Mouse (Mus musculus): Measurements from ENCODE around the gene Cers2. TPM values are rescaled to one million over a fixed set of nuclear protein-coding genes. Genes with fewer than 3 reads are reported as not detected.

The Cers2 gene
- polyA plus RNA-seq, 1 experiment, result not detected

DNA sequence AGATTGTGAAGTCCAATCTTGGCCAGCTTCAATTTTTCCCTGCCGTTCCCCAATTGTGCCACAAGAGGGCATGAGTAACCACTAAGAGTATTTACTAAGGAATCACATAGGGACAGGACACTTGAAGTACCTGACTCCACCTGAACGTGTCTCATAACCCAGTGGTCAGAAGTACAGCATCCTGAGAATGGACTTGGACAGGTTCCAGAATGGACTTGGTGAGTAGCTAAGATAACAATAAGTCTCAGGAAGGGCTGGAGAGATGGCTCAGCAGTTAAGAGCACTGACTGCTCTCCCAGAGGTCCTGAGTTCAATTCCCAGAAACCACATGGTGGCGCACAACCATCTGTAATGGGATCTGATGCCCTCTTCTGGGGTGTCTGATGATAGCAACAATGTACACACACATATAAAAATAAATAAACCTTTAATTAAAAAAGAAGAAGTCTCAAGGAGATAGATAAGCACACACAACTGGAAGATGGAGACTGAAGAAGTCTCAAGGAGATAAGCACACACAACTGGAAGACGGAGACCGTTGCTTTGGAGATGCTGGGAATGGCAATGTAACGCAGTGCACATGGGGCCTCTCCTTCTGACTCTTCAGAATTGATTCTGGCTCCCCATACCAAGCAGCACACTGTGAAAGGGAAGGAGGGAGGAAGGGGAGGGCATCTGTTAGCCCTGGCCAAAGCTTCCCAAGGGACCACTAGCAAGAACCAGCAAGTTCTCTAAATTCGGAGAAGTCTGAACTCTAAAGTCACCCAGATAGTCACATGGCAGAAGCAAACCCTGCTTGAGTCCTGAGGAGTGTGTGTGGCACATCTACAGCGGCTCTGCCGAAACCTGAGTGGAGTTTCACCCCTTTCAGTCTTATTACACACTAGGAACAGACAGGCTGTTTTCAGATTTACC, 3.4 kb upstream of the Cers2 start:
- Histone ChIP-seq H3K4me3 (ENCODE audit: insufficient read depth, low read depth, low read length) (no peak overlapping the region), H3K4me1 (ENCODE audit: control insufficient read depth, insufficient read depth, low read length) (peaks cover 8% of the 10 kb centered on the region), H3K27ac (ENCODE audit: insufficient read depth, low read depth, low read length) (no peak overlapping the region)
- TF ChIP-seq POLR2A (IDR thresholded peaks at IDR 0.05; ENCODE audit: insufficient read depth, low read depth, low read length) (no peak), CTCF (IDR thresholded peaks at IDR 0.05; ENCODE audit: insufficient read depth, low read depth, low read length) (no peak)
- WGBS, result 67% methylated on average over 9 of the region's 9 CpGs

- no peak for TF ChIP-seq POLR2A (IDR thresholded peaks at IDR 0.05; ENCODE audit: insufficient read depth, low read depth, low read length)
- no peak for TF ChIP-seq CTCF (IDR thresholded peaks at IDR 0.05; ENCODE audit: insufficient read depth, low read depth, low read length)
- no peak overlapping the region for H3K27ac ChIP-seq (ENCODE audit: insufficient read depth, low read depth, low read length)
Observed at GRCm38 (mm10) chr3:95312623-95313022, 2.0 kb upstream of the Cers2 start.

GRCm38 (mm10) chr3:95313476-95313875, 1.1 kb upstream of the Cers2 start:
- TF ChIP-seq POLR2A (IDR thresholded peaks at IDR 0.05; ENCODE audit: insufficient read depth, low read depth, low read length) (no peak), CTCF (IDR thresholded peaks at IDR 0.05; ENCODE audit: insufficient read depth, low read depth, low read length) (no peak)
- Histone ChIP-seq H3K27ac (ENCODE audit: insufficient read depth, low read depth, low read length) (no peak overlapping the region), H3K4me3 (ENCODE audit: insufficient read depth, low read depth, low read length) (no peak overlapping the region), H3K4me1 (ENCODE audit: control insufficient read depth, insufficient read depth, low read length) (peaks cover 15% of the 10 kb centered on the region)
- 64% methylated on average over 7 of the region's 7 CpGs for WGBS

More at GRCm38 (mm10) chr3:95312623-95313022, 2.0 kb upstream of the Cers2 start:
- Histone ChIP-seq H3K4me1 (ENCODE audit: control insufficient read depth, insufficient read depth, low read length) (peaks cover 13% of the 10 kb centered on the region), H3K4me3 (ENCODE audit: insufficient read depth, low read depth, low read length) (no peak overlapping the region)
- 85% methylated on average over 6 of the region's 6 CpGs for WGBS

DNA sequence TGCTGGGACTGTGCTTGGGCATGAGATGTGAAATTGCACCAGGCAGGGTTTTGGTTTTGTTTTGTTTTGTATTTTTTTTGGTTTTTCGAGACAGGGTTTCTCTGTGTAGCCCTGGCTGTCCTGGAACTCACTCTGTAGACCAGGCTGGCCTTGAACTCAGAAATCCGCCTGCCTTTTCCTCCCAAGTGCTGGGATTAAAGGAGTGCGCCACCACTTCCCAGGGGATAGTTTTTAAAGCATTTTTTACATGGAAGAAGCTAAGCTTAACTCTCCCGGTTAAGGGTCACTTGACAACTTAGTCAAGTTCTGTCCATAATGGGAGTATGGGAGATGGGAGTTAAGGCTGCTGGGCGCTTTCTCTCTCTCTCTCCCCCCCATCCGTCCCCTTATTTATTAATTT, 516 bp upstream of the Cers2 start:
- Histone ChIP-seq H3K4me3 (ENCODE audit: insufficient read depth, low read depth, low read length) (no peak overlapping the region), H3K27ac (ENCODE audit: insufficient read depth, low read depth, low read length) (no peak overlapping the region), H3K4me1 (ENCODE audit: control insufficient read depth, insufficient read depth, low read length) (peaks cover 18% of the 10 kb centered on the region)
- 76% methylated on average over 6 of the region's 6 CpGs for WGBS
- TF ChIP-seq CTCF (IDR thresholded peaks at IDR 0.05; ENCODE audit: insufficient read depth, low read depth, low read length), result no peak
- no peak for TF ChIP-seq POLR2A (IDR thresholded peaks at IDR 0.05; ENCODE audit: insufficient read depth, low read depth, low read length)

DNA sequence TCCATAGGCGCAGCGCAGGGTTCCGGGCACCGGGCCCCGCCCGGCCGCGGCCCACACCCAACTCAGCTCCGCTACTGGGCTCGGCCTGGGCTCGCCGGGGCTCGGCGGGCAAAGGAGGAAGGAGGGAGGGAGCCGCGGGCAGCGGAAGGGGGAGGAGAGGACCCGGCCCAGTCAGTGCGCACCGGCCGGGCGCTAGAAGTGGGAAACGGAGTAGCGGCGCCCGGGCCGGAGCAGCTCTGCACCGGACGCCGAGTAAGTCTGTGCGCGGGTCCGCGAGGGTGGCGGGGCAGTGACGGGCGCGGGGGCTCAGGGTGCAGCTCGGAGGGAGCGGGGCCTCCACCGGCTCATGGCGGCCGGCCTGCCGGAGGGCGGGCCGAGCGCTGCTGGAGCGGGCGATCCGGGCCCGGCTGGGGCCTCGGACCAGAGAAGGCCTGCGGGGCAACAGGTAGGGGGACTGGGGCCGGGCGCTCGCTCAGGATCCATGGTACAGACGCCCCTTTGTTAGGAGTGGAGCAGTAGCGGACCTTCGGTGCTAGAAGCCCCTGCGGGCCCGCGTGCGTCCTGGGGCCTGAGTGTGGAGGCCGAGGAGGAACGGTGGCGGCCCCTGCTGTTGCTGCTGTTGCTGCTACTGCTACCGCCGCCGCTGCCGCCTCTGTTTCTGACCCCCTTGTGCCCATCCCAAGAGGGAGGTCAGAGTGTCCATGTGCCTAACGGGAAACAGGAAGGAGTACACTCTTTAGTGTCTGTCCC, 678 bp downstream of the Cers2 start:
- 1% methylated on average over 70 of the region's 71 CpGs for WGBS
- Histone ChIP-seq H3K27ac (ENCODE audit: insufficient read depth, low read depth, low read length) (peak overlapping the region; percentile 32), H3K4me3 (ENCODE audit: insufficient read depth, low read depth, low read length) (peak overlapping the region; percentile 84), H3K4me1 (ENCODE audit: control insufficient read depth, insufficient read depth, low read length) (peaks cover 18% of the 10 kb centered on the region)
- TF ChIP-seq POLR2A (IDR thresholded peaks at IDR 0.05; ENCODE audit: insufficient read depth, low read depth, low read length), result no peak; the same call in 1 of the 2 replicates
- peak; percentile 44; the same call in 1 of the 2 replicates for TF ChIP-seq CTCF (IDR thresholded peaks at IDR 0.05; ENCODE audit: insufficient read depth, low read depth, low read length)

DNA sequence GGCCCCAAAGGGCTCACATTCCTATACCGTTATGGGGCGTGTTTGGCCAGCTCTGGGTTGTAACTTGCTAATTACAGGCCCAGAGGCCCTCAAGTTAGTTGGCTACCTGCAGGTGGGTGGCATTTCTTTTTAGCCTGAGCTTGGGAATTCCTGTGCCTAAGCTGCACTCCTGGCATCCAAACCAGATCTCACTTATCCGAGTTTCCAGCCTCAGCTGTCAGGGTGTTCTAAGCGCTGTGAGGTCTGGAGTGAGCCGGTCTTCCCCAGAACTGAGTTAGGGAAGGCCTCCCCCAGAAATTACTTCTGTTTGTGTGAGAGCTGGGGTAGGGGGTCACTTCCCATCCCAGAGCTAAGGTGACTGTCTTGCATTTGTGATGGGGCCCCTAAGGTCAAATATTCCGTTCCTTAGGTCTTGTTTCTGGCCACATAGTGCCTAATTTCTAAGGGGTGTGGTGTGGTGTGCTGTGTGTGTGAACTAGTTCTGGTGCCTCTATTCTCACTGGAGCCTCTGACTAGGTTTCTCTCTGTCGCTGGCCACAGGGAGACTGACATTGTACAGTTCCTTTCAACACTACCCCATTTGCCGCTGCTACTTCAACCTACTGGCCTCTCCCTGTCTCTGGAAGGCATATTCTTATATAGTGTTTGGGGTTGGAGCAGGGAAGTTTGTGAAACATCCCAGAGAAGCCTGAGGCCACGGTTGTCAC, 1.4 kb downstream of the Cers2 start:
- WGBS, result 16% methylated on average over 9 of the region's 9 CpGs
- TF ChIP-seq CTCF (IDR thresholded peaks at IDR 0.05; ENCODE audit: insufficient read depth, low read depth, low read length), result no peak
- no peak for TF ChIP-seq POLR2A (IDR thresholded peaks at IDR 0.05; ENCODE audit: insufficient read depth, low read depth, low read length)
- H3K4me1 ChIP-seq (ENCODE audit: control insufficient read depth, insufficient read depth, low read length), result peaks cover 18% of the 10 kb centered on the region
- peak overlapping the region; percentile 10 for H3K27ac ChIP-seq (ENCODE audit: insufficient read depth, low read depth, low read length)
- peak overlapping the region; percentile 84 for H3K4me3 ChIP-seq (ENCODE audit: insufficient read depth, low read depth, low read length)

DNA sequence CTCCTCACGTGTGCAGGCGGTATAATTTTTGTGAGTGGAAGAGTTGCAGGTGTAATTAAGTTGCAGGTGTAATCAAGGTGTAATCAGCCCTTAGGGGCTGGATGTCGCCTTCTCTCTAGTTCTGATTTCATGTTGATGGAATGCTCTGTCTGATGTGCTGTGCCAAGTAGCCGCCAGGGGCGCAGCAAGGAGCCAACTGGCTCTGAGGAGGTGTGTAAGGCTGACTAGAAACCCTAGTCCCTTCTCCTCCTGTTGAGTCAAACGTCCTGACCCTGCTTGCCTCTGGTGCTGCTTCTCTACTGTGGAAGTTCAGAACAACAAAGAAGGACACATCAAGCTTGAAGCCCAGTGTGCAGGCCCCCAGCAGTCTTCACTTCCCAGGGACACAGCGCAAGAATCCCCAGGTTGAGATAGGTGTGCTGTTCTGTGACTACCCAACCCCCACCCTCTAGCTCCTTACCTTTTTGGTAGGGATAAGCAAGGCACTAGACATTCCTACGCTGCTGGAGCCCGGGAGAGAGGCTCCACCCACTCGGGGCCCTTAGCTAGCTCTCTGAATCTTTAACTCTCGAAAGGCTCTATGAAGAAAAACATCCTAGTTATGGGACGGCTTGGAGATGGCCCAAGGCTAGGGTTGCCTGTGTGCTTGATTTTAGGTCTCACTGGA, 3.0 kb downstream of the Cers2 start:
- Histone ChIP-seq H3K4me3 (ENCODE audit: insufficient read depth, low read depth, low read length) (no peak overlapping the region), H3K4me1 (ENCODE audit: control insufficient read depth, insufficient read depth, low read length) (peaks cover 18% of the 10 kb centered on the region), H3K27ac (ENCODE audit: insufficient read depth, low read depth, low read length) (no peak overlapping the region)
- 22% methylated on average over 12 of the region's 12 CpGs for WGBS
- no peak for TF ChIP-seq CTCF (IDR thresholded peaks at IDR 0.05; ENCODE audit: insufficient read depth, low read depth, low read length)
- TF ChIP-seq POLR2A (IDR thresholded peaks at IDR 0.05; ENCODE audit: insufficient read depth, low read depth, low read length), result no peak

GRCm38 (mm10) chr3:95318548-95318947, 4.0 kb downstream of the Cers2 start:
- WGBS, result 58% methylated on average over 6 of the region's 6 CpGs
- no peak for TF ChIP-seq POLR2A (IDR thresholded peaks at IDR 0.05; ENCODE audit: insufficient read depth, low read depth, low read length)
- TF ChIP-seq CTCF (IDR thresholded peaks at IDR 0.05; ENCODE audit: insufficient read depth, low read depth, low read length), result no peak
- Histone ChIP-seq H3K4me1 (ENCODE audit: control insufficient read depth, insufficient read depth, low read length) (peaks cover 18% of the 10 kb centered on the region), H3K27ac (ENCODE audit: insufficient read depth, low read depth, low read length) (no peak overlapping the region), H3K4me3 (ENCODE audit: insufficient read depth, low read depth, low read length) (no peak overlapping the region)

Measured in olfactory bulb, adult 2 months (tissue).